Mouse (Mus musculus) ZHBTc4 (cell line): ENCODE data around the gene Adamts10.

Experiments
- DNase-seq: peaks from one replicate; pipeline ENCODE4 v3.0.0-alpha.2; 2011; ENCODE audit warnings: low read depth, low spot score

Adamts10 gene

GRCm38 (mm10) chr17:33554536-33554935, 30.5 kb downstream of the Adamts10 start:
- DNase-seq, result no peak

DNA sequence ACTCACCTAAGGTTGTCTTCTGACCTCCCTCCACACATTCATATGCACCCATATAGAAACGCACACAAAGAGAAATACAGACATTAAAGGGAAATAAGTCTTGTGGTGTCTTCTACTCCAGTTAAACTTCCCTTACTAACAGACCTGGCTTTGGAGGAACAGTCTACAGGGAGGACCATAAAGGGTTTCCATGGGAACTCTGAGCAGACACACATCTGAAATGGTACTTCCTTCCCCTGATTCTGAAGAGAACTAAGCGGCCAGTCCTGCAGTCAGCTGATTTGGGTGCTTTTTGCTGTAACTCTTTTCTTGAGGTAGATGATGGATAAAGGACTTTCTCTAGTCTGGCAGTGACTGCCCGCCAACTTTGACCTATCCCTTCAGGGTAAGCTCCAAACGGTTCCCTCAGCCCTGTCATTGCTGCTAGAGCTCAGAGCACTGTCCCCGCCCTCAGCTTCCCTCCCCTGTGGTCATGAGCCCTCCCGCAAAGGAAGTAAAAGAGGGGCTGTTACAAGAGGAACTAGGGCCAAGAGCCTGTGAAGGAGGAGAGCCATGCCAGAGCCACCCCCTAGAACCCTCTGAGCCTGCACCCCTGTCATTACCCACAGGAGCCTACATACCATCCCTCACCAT, 31.3 kb downstream of the Adamts10 start, which contains the start of gene Myo1f:
Myo1f (plus strand) TSS at position 485 of the 633 bp plus-strand sequence.
- DNase-seq, result no peak

GRCm38 (mm10) chr17:33557922-33558321, 33.9 kb downstream of the Adamts10 start:
- DNase-seq, result no peak

DNA sequence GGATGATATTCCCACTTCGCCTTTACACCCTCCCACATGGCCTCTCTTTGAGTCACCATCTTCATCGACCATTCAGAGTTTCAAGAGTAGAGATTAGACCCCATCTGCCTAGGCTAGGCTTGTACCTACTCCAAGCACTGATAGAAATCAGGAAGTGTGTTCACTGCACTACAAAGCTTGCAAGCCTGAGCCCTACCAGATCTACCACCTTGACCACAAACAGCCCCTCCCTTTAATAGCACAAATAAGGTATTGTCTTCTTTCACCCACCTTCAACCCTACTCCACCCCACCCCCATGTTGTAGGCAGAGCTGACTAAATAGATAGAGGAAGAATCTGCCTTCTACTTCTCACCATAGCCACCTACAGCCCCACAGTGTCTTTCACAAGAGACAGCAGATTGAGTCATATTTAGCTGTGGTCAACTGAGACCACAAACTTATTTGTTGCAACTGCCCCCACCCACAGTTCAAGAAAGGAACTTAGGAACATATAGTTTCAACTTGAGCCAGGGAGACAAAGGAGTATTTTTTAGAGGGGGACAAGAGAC, 39.6 kb downstream of the Adamts10 start:
- no peak for DNase-seq

DNA sequence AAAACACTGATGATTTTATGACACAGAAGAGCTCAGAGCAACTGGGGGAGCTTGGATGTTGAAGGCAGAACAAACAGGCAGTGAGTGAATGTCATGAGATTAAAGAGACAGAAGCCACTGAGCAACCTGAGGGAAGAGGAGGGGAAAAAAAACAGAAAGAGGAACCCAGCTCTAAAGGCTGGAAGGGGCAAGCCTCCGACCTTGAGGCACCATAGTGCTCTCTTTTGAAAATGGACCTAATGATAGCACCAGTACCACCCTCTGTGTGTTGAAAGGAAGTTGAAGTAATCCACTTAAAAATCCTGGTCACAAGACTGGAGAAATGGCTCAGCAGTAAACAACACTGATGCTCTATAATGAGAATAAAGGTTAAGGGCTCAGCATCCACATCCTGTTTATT, 40.6 kb downstream of the Adamts10 start:
- DNase-seq, result no peak

GRCm38 (mm10) chr17:33566182-33566581, 42.2 kb downstream of the Adamts10 start:
- no peak for DNase-seq

DNA sequence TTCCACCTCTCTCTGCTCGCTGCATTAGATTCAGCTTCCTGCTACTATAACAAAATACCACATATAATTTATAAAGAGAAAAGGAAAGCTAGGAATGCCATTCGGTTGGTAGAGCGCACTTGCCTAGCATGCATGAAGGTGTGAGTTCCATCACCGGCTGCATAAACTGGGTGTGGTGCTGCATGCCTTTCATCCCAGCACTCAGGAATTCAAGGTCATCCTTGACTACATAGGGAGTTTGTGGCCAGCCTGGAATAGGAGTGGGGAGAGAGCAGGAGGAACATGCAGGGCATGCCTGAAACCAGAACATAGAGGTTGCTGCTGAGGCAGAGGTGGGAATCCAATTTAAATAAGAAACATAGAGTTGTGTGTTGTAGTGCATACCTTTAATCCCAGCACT, 60.1 kb downstream of the Adamts10 start:
- DNase-seq, result peak; percentile 86

GRCm38 (mm10) chr17:33586011-33586410, 62.0 kb downstream of the Adamts10 start:
- peak; percentile 56 for DNase-seq

DNA sequence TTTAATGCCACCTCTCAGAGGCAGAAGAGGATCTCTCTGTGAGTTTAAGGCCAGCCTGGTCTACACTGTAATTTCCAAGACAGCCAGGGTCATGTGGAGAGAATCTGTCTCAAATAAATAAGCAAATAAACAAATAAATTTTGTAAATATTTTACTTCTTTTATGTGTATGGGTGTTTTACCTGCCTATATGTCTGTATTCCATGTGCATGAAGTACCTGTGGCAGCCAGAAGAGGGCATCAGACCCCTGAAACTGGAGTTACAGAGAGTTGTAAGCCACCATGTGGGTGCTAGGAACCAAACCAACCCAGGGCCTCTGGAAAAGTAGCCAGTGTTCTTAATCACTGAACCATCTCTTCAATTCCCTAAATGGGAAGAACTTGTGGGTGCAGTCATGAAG, 73.3 kb downstream of the Adamts10 start:
- peak; percentile 68 for DNase-seq

GRCm38 (mm10) chr17:33598506-33598905, 74.5 kb downstream of the Adamts10 start:
- peak; percentile 30 for DNase-seq

GRCm38 (mm10) chr17:33599836-33600475, 76.0 kb downstream of the Adamts10 start:
- DNase-seq, result peak; percentile 96

DNA sequence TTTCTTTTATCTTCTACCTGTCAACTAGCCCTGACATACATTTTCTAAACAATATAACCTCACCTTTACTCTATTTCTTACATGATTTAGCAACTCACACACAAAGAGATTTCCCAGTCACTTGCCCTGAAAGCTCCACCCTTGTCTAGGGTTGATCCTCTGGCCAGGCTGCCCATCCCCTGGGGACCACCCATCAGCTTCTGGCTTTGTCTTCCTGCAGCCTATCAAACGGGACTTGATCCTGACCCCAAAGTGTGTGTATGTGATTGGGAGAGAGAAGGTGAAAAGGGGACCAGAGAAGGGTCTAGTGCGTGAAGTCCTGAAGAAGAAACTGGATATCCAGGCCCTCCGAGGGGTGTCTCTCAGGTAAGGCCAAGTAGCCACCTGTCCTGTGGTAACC, 76.8 kb downstream of the Adamts10 start:
- DNase-seq, result peak; percentile 39

GRCm38 (mm10) chr17:33601947-33602346, 77.9 kb downstream of the Adamts10 start:
- peak; percentile 87 for DNase-seq
